Mouse (Mus musculus): ENCODE measurements around the gene 9030612E09Rik. TPM values are rescaled to one million over a fixed set of nuclear protein-coding genes. Genes with fewer than 3 reads are reported as not detected.
A peak's percentile ranks its signal among the peaks of the same experiment; 100 is the strongest.

9030612E09Rik gene
- 0.18 and 0.48 TPM in 2 replicates for polyA plus RNA-seq (2015; fragmentation: Nextera tagmentation; extraction: Ambion mirVana)

- Histone ChIP-seq H3K4me2 (replicated peaks; ENCODE audit: low read depth) (peak within 1 kb of the TSS; percentile 90), H3K36me3 (ENCODE audit: control insufficient read depth, insufficient read depth, low read length) (no peaks in the 10 kb centered on the region), H3K9ac (ENCODE audit: low read length) (peak within 1 kb of the TSS; percentile 69), H3K27ac (replicated peaks) (peak within 1 kb of the TSS; percentile 56; the same call in 1 of the 2 replicates), H3K4me3 (ENCODE audit: low read depth, low read length) (peak within 1 kb of the TSS; percentile 69), H3K4me1 (replicated peaks; ENCODE audit: control insufficient read depth, insufficient read depth) (no peaks in the 10 kb centered on the region), H3K9me3 (ENCODE audit: control insufficient read depth, low read length) (no peaks in the 10 kb centered on the region), H3K27me3 (ENCODE audit: control insufficient read depth, insufficient read depth, low read length) (no peaks in the 10 kb centered on the region; the same call in 1 of the 2 replicates)
- DNase-seq (ENCODE audit: low spot score) (peak; percentile 50), ATAC-seq (ENCODE audit: low FRiP score, low TSS enrichment) (peak; percentile 79)
- WGBS, result under 1% methylated on average over 40 of the region's 91 CpGs
- no peak for TF ChIP-seq CTCF (IDR thresholded peaks at IDR 0.05; ENCODE audit: low read depth)
- TF ChIP-seq EP300 (optimal IDR thresholded peaks at IDR 0.05), result no peak
These were observed at the start of gene 9030612E09Rik, which contains the start of gene Sobp for GRCm38 (mm10) chr10:43174326-43175155. Gene 9030612E09Rik (plus strand): TSS chr10:43174704. Gene Sobp (minus strand): TSS chr10:43174530.

DNA sequence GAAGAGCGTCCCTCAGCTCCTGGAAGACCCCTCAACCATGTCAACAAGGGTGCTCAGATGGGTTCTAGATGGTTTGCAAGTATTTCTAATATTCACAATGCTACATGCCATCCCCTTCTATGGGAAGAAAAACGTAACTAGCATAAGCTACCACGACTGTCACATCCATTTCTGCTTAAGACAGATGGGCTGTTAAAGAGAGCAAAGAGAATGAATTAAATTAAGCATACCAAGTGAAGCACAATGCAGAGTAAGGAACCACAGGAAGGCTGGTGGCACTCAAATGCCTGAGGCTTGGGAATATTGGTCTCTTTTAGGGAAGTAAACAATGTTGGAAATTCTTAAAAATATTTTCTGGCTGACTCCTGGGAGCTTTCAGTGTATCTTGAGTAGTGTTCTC lies 45.8 kb upstream of the 9030612E09Rik start:
- no peak overlapping the region for H3K27ac ChIP-seq (replicated peaks)
- no peaks in the 10 kb centered on the region for H3K36me3 ChIP-seq (ENCODE audit: control insufficient read depth, insufficient read depth, low read length)
- no peak for TF ChIP-seq EP300 (optimal IDR thresholded peaks at IDR 0.05)
- TF ChIP-seq CTCF (IDR thresholded peaks at IDR 0.05; ENCODE audit: low read depth), result no peak
- H3K27me3 ChIP-seq (ENCODE audit: control insufficient read depth, insufficient read depth, low read length), result no peaks in the 10 kb centered on the region
- no peaks in the 10 kb centered on the region for H3K4me1 ChIP-seq (replicated peaks; ENCODE audit: control insufficient read depth, insufficient read depth)
- ATAC-seq (ENCODE audit: low FRiP score, low TSS enrichment), result no peak
- no peak overlapping the region for H3K9ac ChIP-seq (ENCODE audit: low read length)
- no peak overlapping the region for H3K4me2 ChIP-seq (replicated peaks; ENCODE audit: low read depth)
- WGBS, result 65% methylated on average over 3 of the region's 3 CpGs
- no peak overlapping the region for H3K4me3 ChIP-seq (ENCODE audit: low read depth, low read length)
- no peak for DNase-seq (ENCODE audit: low spot score)
- no peaks in the 10 kb centered on the region for H3K9me3 ChIP-seq (ENCODE audit: control insufficient read depth, low read length)

- DNase-seq (ENCODE audit: low spot score) (no peak), ATAC-seq (ENCODE audit: low FRiP score, low TSS enrichment) (no peak)
- 86% methylated on average over 11 of the region's 11 CpGs for WGBS
- H3K27me3 ChIP-seq (ENCODE audit: control insufficient read depth, insufficient read depth, low read length), result no peaks in the 10 kb centered on the region
- no peak overlapping the region for H3K27ac ChIP-seq (replicated peaks)
- H3K9me3 ChIP-seq (ENCODE audit: control insufficient read depth, low read length), result no peaks in the 10 kb centered on the region
- H3K4me2 ChIP-seq (replicated peaks; ENCODE audit: low read depth), result no peak overlapping the region
- no peak overlapping the region for H3K4me3 ChIP-seq (ENCODE audit: low read depth, low read length)
- no peaks in the 10 kb centered on the region for H3K4me1 ChIP-seq (replicated peaks; ENCODE audit: control insufficient read depth, insufficient read depth)
- no peak overlapping the region for H3K9ac ChIP-seq (ENCODE audit: low read length)
- no peaks in the 10 kb centered on the region for H3K36me3 ChIP-seq (ENCODE audit: control insufficient read depth, insufficient read depth, low read length)
- TF ChIP-seq EP300 (optimal IDR thresholded peaks at IDR 0.05) (no peak), CTCF (IDR thresholded peaks at IDR 0.05; ENCODE audit: low read depth) (no peak)
These were observed 40.5 kb upstream of the 9030612E09Rik start for GRCm38 (mm10) chr10:43134027-43134426.

DNA sequence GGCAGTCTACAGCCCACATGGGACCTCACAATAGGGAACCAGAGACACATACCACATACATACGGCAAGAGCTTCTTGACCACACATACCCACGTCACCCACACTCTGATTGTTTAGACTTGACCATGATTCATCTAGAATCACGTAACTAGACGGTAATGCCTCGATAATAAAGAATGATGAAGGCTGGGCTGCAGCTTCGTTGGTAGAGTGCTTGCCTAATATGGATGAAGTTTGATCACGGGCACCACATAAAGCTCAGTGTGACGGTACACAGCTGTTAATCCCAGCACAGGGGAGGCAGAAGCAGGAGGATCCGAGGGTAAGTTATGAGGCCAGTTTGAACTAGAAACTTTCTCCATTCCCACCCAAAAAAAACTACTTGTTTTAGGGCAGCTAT lies 31.3 kb upstream of the 9030612E09Rik start:
- Histone ChIP-seq H3K9ac (ENCODE audit: low read length) (no peak overlapping the region), H3K4me1 (replicated peaks; ENCODE audit: control insufficient read depth, insufficient read depth) (no peaks in the 10 kb centered on the region)

DNA sequence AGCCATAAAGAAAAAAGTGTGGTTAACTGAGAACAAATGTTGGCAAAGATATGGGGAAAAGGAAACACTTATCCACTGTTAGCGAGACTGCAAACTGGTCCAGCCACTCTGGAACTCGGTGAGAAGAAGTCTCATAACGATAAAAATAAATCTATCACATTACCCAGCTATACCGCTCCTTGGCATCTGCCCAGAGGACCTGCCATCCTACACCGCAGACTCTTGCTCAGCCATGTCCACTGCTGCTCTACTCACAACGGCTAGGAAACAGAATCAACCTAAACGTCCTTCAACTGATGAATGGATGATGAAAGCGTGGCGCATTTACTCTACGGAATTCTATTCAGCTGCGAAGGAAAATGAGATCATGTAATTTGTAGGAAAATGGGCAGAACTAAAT lies 26.0 kb upstream of the 9030612E09Rik start:
- H3K4me1 ChIP-seq (replicated peaks; ENCODE audit: control insufficient read depth, insufficient read depth), result no peaks in the 10 kb centered on the region
- WGBS, result 82% methylated on average over 11 of the region's 11 CpGs
- no peak overlapping the region for H3K4me2 ChIP-seq (replicated peaks; ENCODE audit: low read depth)
- H3K27ac ChIP-seq (replicated peaks), result no peak overlapping the region
- DNase-seq (ENCODE audit: low spot score) (no peak), ATAC-seq (ENCODE audit: low FRiP score, low TSS enrichment) (no peak)
- no peaks in the 10 kb centered on the region for H3K9me3 ChIP-seq (ENCODE audit: control insufficient read depth, low read length)
- no peak for TF ChIP-seq EP300 (optimal IDR thresholded peaks at IDR 0.05)
- no peak for TF ChIP-seq CTCF (IDR thresholded peaks at IDR 0.05; ENCODE audit: low read depth)
- no peaks in the 10 kb centered on the region for H3K27me3 ChIP-seq (ENCODE audit: control insufficient read depth, insufficient read depth, low read length)
- H3K4me3 ChIP-seq (ENCODE audit: low read depth, low read length), result no peak overlapping the region
- H3K9ac ChIP-seq (ENCODE audit: low read length), result no peak overlapping the region
- H3K36me3 ChIP-seq (ENCODE audit: control insufficient read depth, insufficient read depth, low read length), result no peaks in the 10 kb centered on the region

More for the DNA sequence above, 31.3 kb upstream of the 9030612E09Rik start:
- TF ChIP-seq CTCF (IDR thresholded peaks at IDR 0.05; ENCODE audit: low read depth) (no peak), EP300 (optimal IDR thresholded peaks at IDR 0.05) (no peak)
- Histone ChIP-seq H3K9me3 (ENCODE audit: control insufficient read depth, low read length) (no peaks in the 10 kb centered on the region), H3K4me2 (replicated peaks; ENCODE audit: low read depth) (no peak overlapping the region), H3K27me3 (ENCODE audit: control insufficient read depth, insufficient read depth, low read length) (no peaks in the 10 kb centered on the region), H3K27ac (replicated peaks) (no peak overlapping the region), H3K36me3 (ENCODE audit: control insufficient read depth, insufficient read depth, low read length) (no peaks in the 10 kb centered on the region), H3K4me3 (ENCODE audit: low read depth, low read length) (no peak overlapping the region)
- ATAC-seq (ENCODE audit: low FRiP score, low TSS enrichment), result no peak
- DNase-seq (ENCODE audit: low spot score), result no peak
- 70% methylated on average over 9 of the region's 9 CpGs for WGBS

DNA sequence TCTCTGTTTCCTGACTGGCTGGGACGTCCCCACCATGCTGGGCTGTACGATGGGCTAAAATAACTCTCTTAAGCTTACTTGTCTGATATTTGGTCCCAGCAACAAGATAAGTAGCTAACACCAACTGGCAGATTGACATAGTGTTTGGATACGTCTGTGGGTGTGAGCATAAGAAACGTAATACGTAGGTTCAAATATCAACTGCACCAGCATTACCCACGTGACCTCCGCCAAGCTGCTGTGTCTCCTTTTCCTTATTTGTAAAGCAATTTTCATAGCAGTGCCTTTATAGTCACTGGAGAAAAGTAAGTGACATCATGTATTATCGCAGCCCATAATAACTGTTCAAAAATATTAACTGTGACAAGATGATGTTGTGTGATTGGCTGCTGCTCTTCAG lies 21.9 kb upstream of the 9030612E09Rik start:
- Histone ChIP-seq H3K9me3 (ENCODE audit: control insufficient read depth, low read length) (no peaks in the 10 kb centered on the region), H3K27ac (replicated peaks) (no peak overlapping the region), H3K27me3 (ENCODE audit: control insufficient read depth, insufficient read depth, low read length) (no peaks in the 10 kb centered on the region), H3K36me3 (ENCODE audit: control insufficient read depth, insufficient read depth, low read length) (no peaks in the 10 kb centered on the region), H3K4me3 (ENCODE audit: low read depth, low read length) (no peak overlapping the region), H3K4me1 (replicated peaks; ENCODE audit: control insufficient read depth, insufficient read depth) (no peaks in the 10 kb centered on the region), H3K4me2 (replicated peaks; ENCODE audit: low read depth) (no peak overlapping the region), H3K9ac (ENCODE audit: low read length) (no peak overlapping the region)
- 71% methylated on average over 8 of the region's 8 CpGs for WGBS
- DNase-seq (ENCODE audit: low spot score) (no peak), ATAC-seq (ENCODE audit: low FRiP score, low TSS enrichment) (no peak)
- TF ChIP-seq CTCF (IDR thresholded peaks at IDR 0.05; ENCODE audit: low read depth), result no peak
- no peak for TF ChIP-seq EP300 (optimal IDR thresholded peaks at IDR 0.05)
